Mouse (Mus musculus) gastrocnemius, postnatal 14 days (tissue): ENCODE measurements at regions not wholly inside any gene's neighbourhood (a gene's known extent, or its start where the extent isn't known, plus 50 kb on each side); places are given as distances from the start of the nearest gene placed in this dataset.

Source experiments
- DNase-seq: peaks from one replicate; pipeline ENCODE4 v3.0.0; 2021; ENCODE audit warnings: mixed read lengths
- intact Hi-C: fragments of 180-260 bp; cut with DNase I; formaldehyde crosslinking; loops from one replicate; pipeline ENCODE4 v1.15.1; 2025; ENCODE audit warnings: low total_unique reads

- DNase-seq, result no peak
- intact Hi-C loops, result no loop called here
Measured at GRCm38 (mm10) chr12:78119855-78120254, 74.2 kb upstream of the Gm6657 start.

GRCm38 (mm10) chr12:78129130-78129845 is 64.8 kb upstream of the Gm6657 start:
- no peak for DNase-seq
- intact Hi-C loops, result no loop called here

- DNase-seq, result no peak
- intact Hi-C loops, result no loop called here
Measured at GRCm38 (mm10) chr12:78132016-78132797, 61.8 kb upstream of the Gm6657 start.

GRCm38 (mm10) chr12:78133341-78133740 is 60.7 kb upstream of the Gm6657 start:
- intact Hi-C loops, result no loop called here

DNA sequence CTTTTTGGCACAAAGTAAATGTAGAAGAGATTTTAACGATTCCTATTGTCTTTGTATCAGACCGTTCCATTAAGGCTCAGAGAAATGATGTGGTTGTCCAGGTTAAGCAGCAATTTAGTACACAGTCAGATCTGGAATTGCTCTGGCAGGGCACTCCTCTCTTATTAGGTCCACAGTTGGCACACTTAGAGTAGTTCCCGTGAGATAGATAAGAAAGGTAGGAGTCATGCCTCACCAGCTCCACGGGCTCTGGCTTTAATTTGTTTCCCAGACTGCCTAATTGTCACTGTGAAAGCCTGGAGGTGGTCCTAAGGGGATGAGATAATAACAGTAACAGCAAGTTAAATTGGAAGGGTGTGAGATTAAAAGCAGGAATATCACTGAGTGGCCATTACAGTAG is 60.1 kb upstream of the Gm6657 start:
- DNase-seq, result no peak
- intact Hi-C loops, result no loop called here

More at GRCm38 (mm10) chr12:78133341-78133740, 60.7 kb upstream of the Gm6657 start:
- no peak for DNase-seq

DNA sequence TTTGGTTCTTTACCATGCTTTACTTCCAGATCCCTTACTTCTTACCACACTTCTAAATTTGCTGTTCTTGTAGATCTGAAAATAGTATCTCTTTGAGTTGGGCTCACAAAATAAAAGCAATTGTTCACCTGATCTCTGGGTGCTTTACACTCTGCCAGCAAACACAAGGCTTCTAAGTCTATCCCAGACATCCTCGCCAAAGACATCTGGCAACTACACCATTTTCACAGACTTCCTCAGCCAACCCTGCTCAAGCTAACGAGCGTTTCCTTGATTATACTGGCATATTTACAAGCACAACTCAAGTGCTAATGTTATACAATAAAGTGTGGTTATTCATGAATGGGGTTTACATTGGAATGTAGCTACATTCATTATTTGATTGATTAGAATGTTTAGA is 56.8 kb upstream of the Gm6657 start:
- DNase-seq, result no peak
- intact Hi-C loops, result no loop called here

DNA sequence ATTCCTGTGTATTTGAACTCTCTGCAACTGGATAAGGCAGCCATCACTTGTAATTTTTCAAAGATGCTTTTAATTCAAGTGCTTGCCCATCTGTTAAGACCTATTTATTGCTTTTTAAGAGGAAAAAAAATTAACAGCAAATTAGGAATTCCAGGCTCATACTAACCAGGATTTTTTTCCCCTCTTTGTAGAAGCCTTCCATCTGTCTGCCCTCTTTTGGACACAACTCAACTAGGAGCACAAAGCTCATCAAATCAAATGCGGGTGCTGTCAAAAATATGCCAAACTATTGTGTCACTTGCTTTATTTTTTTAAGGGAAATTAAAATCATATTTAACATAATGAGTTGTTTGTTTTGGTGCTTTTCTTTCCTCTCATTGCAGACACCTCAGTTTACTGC is 55.6 kb upstream of the Gm6657 start:
- intact Hi-C loops, result no loop called here
- no peak for DNase-seq
